Mouse (Mus musculus): ENCODE results near the gene Tmem135. TPM values are rescaled to one million over a fixed set of nuclear protein-coding genes. Genes with fewer than 3 reads are reported as not detected.

Gene Tmem135
- polyA plus RNA-seq, 2 experiments: 12.4 to 18.6 TPM

- no peak for ATAC-seq (ENCODE audit: low FRiP score, low read depth)
- Histone ChIP-seq H3K36me3 (ENCODE audit: control insufficient read depth, insufficient read depth, low read length) (0 out of 2 replicates have a peak, but pooled peaks cover 5% of the 10 kb centered on the region), H3K27me3 (ENCODE audit: control insufficient read depth, insufficient read depth, low read length) (no peaks in the 10 kb centered on the region), H3K9ac (ENCODE audit: low read depth, low read length, severe bottlenecking) (no peak overlapping the region), H3K4me3 (replicated peaks; ENCODE audit: low read length) (no peak overlapping the region), H3K27ac (replicated peaks; ENCODE audit: low read depth, low read length) (no peak overlapping the region), H3K4me1 (ENCODE audit: control insufficient read depth, insufficient read depth, low read length) (no peaks in the 10 kb centered on the region; the same call in 1 of the 2 replicates), H3K4me2 (replicated peaks; ENCODE audit: low read depth, low read length, severe bottlenecking) (no peak overlapping the region), H3K9me3 (ENCODE audit: control insufficient read depth, low read length) (no peaks in the 10 kb centered on the region)
- DNase-seq (ENCODE audit: low spot score): no peak
- TF ChIP-seq POLR2A (IDR thresholded peaks at IDR 0.05; ENCODE audit: borderline replicate concordance, extremely low read depth, insufficient read depth, insufficient read length): no peak
- WGBS: 67% methylated on average over 4 of the region's 4 CpGs
These were observed 161.5 kb downstream of the Tmem135 start for GRCm38 (mm10) chr7:89242565-89242964.

GRCm38 (mm10) chr7:89242143-89242542, 161.9 kb downstream of the Tmem135 start:
- 85% methylated on average over 2 of the region's 2 CpGs for WGBS
- no peak overlapping the region for H3K9ac ChIP-seq (ENCODE audit: low read depth, low read length, severe bottlenecking)
- no peaks in the 10 kb centered on the region; the same call in 1 of the 2 replicates for H3K4me1 ChIP-seq (ENCODE audit: control insufficient read depth, insufficient read depth, low read length)

DNA sequence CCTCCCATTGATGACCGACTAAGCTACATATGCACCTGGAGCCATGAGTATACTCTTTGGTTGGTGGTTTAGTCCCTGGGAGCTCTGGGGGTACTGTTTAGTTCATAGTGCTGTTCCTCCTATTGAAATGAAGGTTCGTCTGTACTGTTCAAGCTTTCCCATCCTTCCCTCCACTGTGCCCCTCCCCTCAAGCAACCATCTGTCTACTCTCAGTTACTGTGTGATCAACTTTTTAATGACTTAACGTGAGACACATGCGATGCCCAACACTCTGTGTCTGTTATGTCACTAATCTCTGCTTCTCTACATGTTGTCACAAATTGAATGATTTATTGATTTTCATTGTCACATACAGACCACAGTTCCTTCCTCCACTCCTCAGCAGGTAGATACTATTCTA, 164.4 kb downstream of the Tmem135 start:
- no peak for TF ChIP-seq POLR2A (IDR thresholded peaks at IDR 0.05; ENCODE audit: borderline replicate concordance, extremely low read depth, insufficient read depth, insufficient read length)
- DNase-seq (ENCODE audit: low spot score) (no peak), ATAC-seq (ENCODE audit: low FRiP score, low read depth) (no peak)
- no peak overlapping the region for H3K9ac ChIP-seq (ENCODE audit: low read depth, low read length, severe bottlenecking)
- no peaks in the 10 kb centered on the region for H3K9me3 ChIP-seq (ENCODE audit: control insufficient read depth, low read length)
- H3K4me1 ChIP-seq (ENCODE audit: control insufficient read depth, insufficient read depth, low read length): no peaks in the 10 kb centered on the region
- no peak overlapping the region for H3K4me2 ChIP-seq (replicated peaks; ENCODE audit: low read depth, low read length, severe bottlenecking)
- 83% methylated on average over 4 of the region's 4 CpGs for WGBS
- no peaks in the 10 kb centered on the region for H3K27me3 ChIP-seq (ENCODE audit: control insufficient read depth, insufficient read depth, low read length)
- no peak overlapping the region for H3K4me3 ChIP-seq (replicated peaks; ENCODE audit: low read length)
- H3K27ac ChIP-seq (replicated peaks; ENCODE audit: low read depth, low read length): no peak overlapping the region
- 0 out of 2 replicates have a peak, but pooled peaks cover 5% of the 10 kb centered on the region for H3K36me3 ChIP-seq (ENCODE audit: control insufficient read depth, insufficient read depth, low read length)

More at GRCm38 (mm10) chr7:89242143-89242542, 161.9 kb downstream of the Tmem135 start:
- no peak overlapping the region for H3K27ac ChIP-seq (replicated peaks; ENCODE audit: low read depth, low read length)
- H3K4me3 ChIP-seq (replicated peaks; ENCODE audit: low read length): no peak overlapping the region
- ATAC-seq (ENCODE audit: low FRiP score, low read depth): no peak
- no peak for TF ChIP-seq POLR2A (IDR thresholded peaks at IDR 0.05; ENCODE audit: borderline replicate concordance, extremely low read depth, insufficient read depth, insufficient read length)
- DNase-seq (ENCODE audit: low spot score): no peak
- H3K9me3 ChIP-seq (ENCODE audit: control insufficient read depth, low read length): no peaks in the 10 kb centered on the region
- no peaks in the 10 kb centered on the region for H3K27me3 ChIP-seq (ENCODE audit: control insufficient read depth, insufficient read depth, low read length)
- H3K4me2 ChIP-seq (replicated peaks; ENCODE audit: low read depth, low read length, severe bottlenecking): no peak overlapping the region
- 0 out of 2 replicates have a peak, but pooled peaks cover 5% of the 10 kb centered on the region for H3K36me3 ChIP-seq (ENCODE audit: control insufficient read depth, insufficient read depth, low read length)

GRCm38 (mm10) chr7:89236592-89236991, 167.4 kb downstream of the Tmem135 start:
- no peak for DNase-seq (ENCODE audit: low spot score)
- 78% methylated on average over 2 of the region's 2 CpGs for WGBS
- Histone ChIP-seq H3K36me3 (ENCODE audit: control insufficient read depth, insufficient read depth, low read length) (0 out of 2 replicates have a peak, but pooled peaks cover 5% of the 10 kb centered on the region), H3K27me3 (ENCODE audit: control insufficient read depth, insufficient read depth, low read length) (no peaks in the 10 kb centered on the region), H3K9ac (ENCODE audit: low read depth, low read length, severe bottlenecking) (no peak overlapping the region), H3K4me1 (ENCODE audit: control insufficient read depth, insufficient read depth, low read length) (no peaks in the 10 kb centered on the region), H3K4me2 (replicated peaks; ENCODE audit: low read depth, low read length, severe bottlenecking) (no peak overlapping the region), H3K4me3 (replicated peaks; ENCODE audit: low read length) (no peak overlapping the region), H3K27ac (replicated peaks; ENCODE audit: low read depth, low read length) (no peak overlapping the region), H3K9me3 (ENCODE audit: control insufficient read depth, low read length) (no peaks in the 10 kb centered on the region)
- no peak for TF ChIP-seq POLR2A (IDR thresholded peaks at IDR 0.05; ENCODE audit: borderline replicate concordance, extremely low read depth, insufficient read depth, insufficient read length)
- ATAC-seq (ENCODE audit: low FRiP score, low read depth): no peak

GRCm38 (mm10) chr7:89235974-89236507, 168.0 kb downstream of the Tmem135 start:
- H3K27me3 ChIP-seq (ENCODE audit: control insufficient read depth, insufficient read depth, low read length): no peaks in the 10 kb centered on the region
- H3K4me1 ChIP-seq (ENCODE audit: control insufficient read depth, insufficient read depth, low read length): no peaks in the 10 kb centered on the region
- no peak for TF ChIP-seq POLR2A (IDR thresholded peaks at IDR 0.05; ENCODE audit: borderline replicate concordance, extremely low read depth, insufficient read depth, insufficient read length)
- H3K9ac ChIP-seq (ENCODE audit: low read depth, low read length, severe bottlenecking): no peak overlapping the region
- DNase-seq (ENCODE audit: low spot score): no peak
- 0 out of 2 replicates have a peak, but pooled peaks cover 5% of the 10 kb centered on the region for H3K36me3 ChIP-seq (ENCODE audit: control insufficient read depth, insufficient read depth, low read length)
- 53% methylated on average over 4 of the region's 4 CpGs for WGBS
- no peak overlapping the region for H3K27ac ChIP-seq (replicated peaks; ENCODE audit: low read depth, low read length)
- no peaks in the 10 kb centered on the region for H3K9me3 ChIP-seq (ENCODE audit: control insufficient read depth, low read length)
- H3K4me3 ChIP-seq (replicated peaks; ENCODE audit: low read length): no peak overlapping the region
- ATAC-seq (ENCODE audit: low FRiP score, low read depth): no peak
- no peak overlapping the region for H3K4me2 ChIP-seq (replicated peaks; ENCODE audit: low read depth, low read length, severe bottlenecking)
